Mouse (Mus musculus) embryonic fibroblast, embryonic 13.5 days (primary cell): Measurements from ENCODE around the gene Limk2.

Experiments used
- CTCF ChIP-seq: IDR thresholded peaks from 2 replicates; pipeline ENCODE4 v1.5.1; 2011; ENCODE audit warnings: mild to moderate bottlenecking, control low read depth, low read length, moderate library complexity, borderline replicate concordance; ENCODE audit not compliant: insufficient read depth
- POLR2A ChIP-seq: IDR thresholded peaks from 2 replicates; pipeline ENCODE4 v1.6.1; 2011; ENCODE audit warnings: low read depth, mild to moderate bottlenecking, control low read depth, low read length, moderate library complexity

- TF ChIP-seq CTCF = no peak
- no peak for TF ChIP-seq POLR2A
Measured at GRCm38 (mm10) chr11:3348576-3349342, 60.2 kb downstream of the Limk2 start.
